Mouse (Mus musculus) MEL (cell line): ENCODE results near the gene Galnt3. TPM values are rescaled to one million over a fixed set of nuclear protein-coding genes. Genes with fewer than 3 reads are reported as not detected.

Experiments used
- DNase-seq: peaks from one replicate; pipeline ENCODE4 v3.0.0; 2011; ENCODE audit warnings: low read depth, low spot score
- H3K27ac ChIP-seq: 2 replicates; pipeline ENCODE4 v1.5.1; 2012; ENCODE audit warnings: low read depth, mild to moderate bottlenecking, control low read depth, low read length, moderate library complexity; ENCODE audit not compliant: control insufficient read depth
- H3K27me3 ChIP-seq, 2 experiments: fragments of 150-350 bp in 1 of 2; sonication (generic) in 1 of 2; 2 replicates each; pipeline ENCODE4 v1.6.1; 2012; ENCODE audit warnings: low read length in 2 of 2, mild to moderate bottlenecking in 2 of 2, improper control_type of control experiment in 1 of 2, moderate library complexity in 1 of 2; ENCODE audit not compliant: insufficient read depth in 2 of 2, control insufficient read depth in 1 of 2
- H3K36me3 ChIP-seq, 2 experiments: 2 replicates each; pipeline ENCODE4 v1.6.1; 2012 to 2014; ENCODE audit warnings: low read length in 2 of 2, improper control_type of control experiment in 1 of 2, inconsistent platforms in 1 of 2, mild to moderate bottlenecking in 1 of 2; ENCODE audit not compliant: insufficient read depth in 2 of 2, control insufficient read depth in 1 of 2
- H3K4me1 ChIP-seq, 2 experiments: fragments of 150-350 bp in 1 of 2; sonication (generic) in 1 of 2; 2 replicates each; pipeline ENCODE4 v1.6.1; 2012; ENCODE audit warnings: low read length in 2 of 2, improper control_type of control experiment in 1 of 2, mild to moderate bottlenecking in 1 of 2; ENCODE audit not compliant: insufficient read depth in 2 of 2, control insufficient read depth in 1 of 2
- H3K4me3 ChIP-seq, 2 experiments: fragments of 150-350 bp in 1 of 2; sonication (generic) in 1 of 2; 2 replicates each; pipeline ENCODE4 v1.5.1; 2012; ENCODE audit warnings: low read depth in 2 of 2, low read length in 2 of 2, mild to moderate bottlenecking in 2 of 2, moderate library complexity in 2 of 2, control low read depth in 1 of 2, improper control_type of control experiment in 1 of 2; ENCODE audit not compliant: control insufficient read depth in 1 of 2, insufficient read depth in 1 of 2
- H3K79me2 ChIP-seq: 2 replicates; pipeline ENCODE4 v1.6.1; 2012; ENCODE audit warnings: mild to moderate bottlenecking, low read length, moderate library complexity; ENCODE audit not compliant: control insufficient read depth, poor library complexity, insufficient read depth
- H3K9ac ChIP-seq: 2 replicates; pipeline ENCODE4 v1.6.1; 2012; ENCODE audit warnings: low read depth, mild to moderate bottlenecking, control low read depth, low read length, moderate library complexity; ENCODE audit not compliant: control insufficient read depth, poor library complexity, severe bottlenecking
- H3K9me3 ChIP-seq: fragments of 150-350 bp; sonication (generic); replicated peaks from 2 replicates; pipeline ENCODE4 v1.6.1; 2012; ENCODE audit warnings: mild to moderate bottlenecking, low read length, improper control_type of control experiment, moderate library complexity; ENCODE audit not compliant: insufficient read depth
- BHLHE40 ChIP-seq: IDR thresholded peaks from 2 replicates; pipeline ENCODE4 v1.6.1; 2012; ENCODE audit warnings: low read depth, mild to moderate bottlenecking, inconsistent platforms, low read length, improper control_type of control experiment, borderline replicate concordance
- E2F4 ChIP-seq: IDR thresholded peaks from 2 replicates; pipeline ENCODE4 v1.6.1; 2011; ENCODE audit warnings: low read depth, low read length, improper control_type of control experiment, borderline replicate concordance
- ETS1 ChIP-seq: IDR thresholded peaks from 2 replicates; pipeline ENCODE4 v1.6.1; 2012; ENCODE audit warnings: low read depth, mild to moderate bottlenecking, inconsistent platforms, low read length, improper control_type of control experiment, moderate library complexity
- GABPA ChIP-seq: IDR thresholded peaks from 2 replicates; pipeline ENCODE4 v1.6.1; 2012; ENCODE audit warnings: low read depth, mild to moderate bottlenecking, inconsistent platforms, low read length, improper control_type of control experiment, moderate library complexity
- JUND ChIP-seq: IDR thresholded peaks from 2 replicates; pipeline ENCODE4 v1.6.1; 2011; ENCODE audit warnings: low read depth, mild to moderate bottlenecking, improper control_type of control experiment, low read length
- KAT2A ChIP-seq: conservative IDR thresholded peaks from 2 replicates; pipeline ENCODE4 v1.6.1; 2012; ENCODE audit warnings: low read depth, low read length, improper control_type of control experiment, inconsistent platforms
- MAFK ChIP-seq: IDR thresholded peaks from 2 replicates; pipeline ENCODE4 v1.6.1; 2011; ENCODE audit warnings: low read depth, mild to moderate bottlenecking, low read length, improper control_type of control experiment, borderline replicate concordance
- MAX ChIP-seq: IDR thresholded peaks from 2 replicates; pipeline ENCODE4 v1.6.1; 2011; ENCODE audit warnings: low read length, improper control_type of control experiment
- MEF2A ChIP-seq: IDR thresholded peaks from 2 replicates; pipeline ENCODE4 v1.6.1; 2014; ENCODE audit warnings: low read depth, mild to moderate bottlenecking, inconsistent platforms, low read length, improper control_type of control experiment; ENCODE audit not compliant: poor library complexity, insufficient replicate concordance, severe bottlenecking; ENCODE audit errors: extremely low read depth
- MXI1 ChIP-seq: IDR thresholded peaks from 2 replicates; pipeline ENCODE4 v1.6.1; 2011; ENCODE audit warnings: mild to moderate bottlenecking, low read depth, low read length, improper control_type of control experiment
- MYB ChIP-seq: IDR thresholded peaks from 2 replicates; pipeline ENCODE4 v1.6.1; 2011; ENCODE audit warnings: mild to moderate bottlenecking, low read depth, low read length, improper control_type of control experiment
- NELFE ChIP-seq: IDR thresholded peaks from 2 replicates; pipeline ENCODE4 v1.6.1; 2011; ENCODE audit warnings: low read depth, low read length, improper control_type of control experiment
- NRF1 ChIP-seq: IDR thresholded peaks from 2 replicates; pipeline ENCODE4 v1.6.1; 2014; ENCODE audit warnings: low read depth, mild to moderate bottlenecking, inconsistent platforms, low read length, improper control_type of control experiment, moderate library complexity; ENCODE audit not compliant: poor library complexity, insufficient read depth, severe bottlenecking
- POLR2A ChIP-seq, 2 experiments: IDR thresholded peaks; 2 replicates each; pipeline ENCODE4 v1.6.1; 2011 to 2012; ENCODE audit warnings: low read length in 2 of 2, mild to moderate bottlenecking in 2 of 2, control low read depth in 1 of 2, improper control_type of control experiment in 1 of 2, low read depth in 1 of 2, moderate library complexity in 1 of 2; ENCODE audit not compliant: control insufficient read depth in 1 of 2, insufficient read depth in 1 of 2, poor library complexity in 1 of 2
- RCOR1 ChIP-seq: IDR thresholded peaks from 2 replicates; pipeline ENCODE4 v1.6.1; 2012; ENCODE audit warnings: low read depth, mild to moderate bottlenecking, inconsistent platforms, low read length, improper control_type of control experiment
- SMC3 ChIP-seq: IDR thresholded peaks from 2 replicates; pipeline ENCODE4 v1.6.1; 2011; ENCODE audit warnings: low read depth, low read length, improper control_type of control experiment
- TBP ChIP-seq: IDR thresholded peaks from 2 replicates; pipeline ENCODE4 v1.8.0; 2011; ENCODE audit warnings: low read depth, low read length, improper control_type of control experiment
- TCF12 ChIP-seq: IDR thresholded peaks from 2 replicates; pipeline ENCODE4 v1.6.1; 2014; ENCODE audit warnings: low read depth, mild to moderate bottlenecking, inconsistent platforms, low read length, improper control_type of control experiment, moderate library complexity
- USF1 ChIP-seq: IDR thresholded peaks from 2 replicates; pipeline ENCODE4 v1.6.1; 2014; ENCODE audit warnings: low read depth, mild to moderate bottlenecking, inconsistent platforms, low read length, improper control_type of control experiment, moderate library complexity
- USF2 ChIP-seq, 2 experiments: IDR thresholded peaks; 2 replicates each; pipeline ENCODE4 v1.6.1; 2011 to 2012; ENCODE audit warnings: improper control_type of control experiment in 2 of 2, low read length in 2 of 2, borderline replicate concordance in 1 of 2, inconsistent platforms in 1 of 2, low read depth in 1 of 2, mild to moderate bottlenecking in 1 of 2; ENCODE audit not compliant: insufficient read depth in 1 of 2
- ZC3H11A ChIP-seq: IDR thresholded peaks from 2 replicates; pipeline ENCODE4 v1.6.1; 2012; ENCODE audit warnings: low read depth, mild to moderate bottlenecking, inconsistent platforms, low read length, improper control_type of control experiment
- ZKSCAN1 ChIP-seq: IDR thresholded peaks from 2 replicates; pipeline ENCODE4 v1.6.1; 2012; ENCODE audit warnings: low read depth, mild to moderate bottlenecking, inconsistent platforms, low read length, improper control_type of control experiment, moderate library complexity
- ZMIZ1 ChIP-seq: IDR thresholded peaks from 2 replicates; pipeline ENCODE4 v1.6.1; 2012; ENCODE audit warnings: low read depth, mild to moderate bottlenecking, inconsistent platforms, low read length, improper control_type of control experiment, moderate library complexity
- polyA plus RNA-seq, 2 experiments: library from polyadenylated mRNA; stranded (reverse) in 1 of 2; unstranded in 1 of 2; fragments of >175 nt in 1 of 2; fragments of >200 nt in 1 of 2; gene quantifications; 2 replicates each; pipeline versions ENCODE4 v1.2.1 to v1.2.4; 2012; ENCODE audit warnings: low replicate concordance in 2 of 2, low read depth in 1 of 2; ENCODE audit not compliant: insufficient read length in 2 of 2, insufficient read depth in 1 of 2, missing spikeins in 1 of 2
- total RNA-seq: library from RNA; depleted of rRNA; stranded (reverse); fragments of 300-350 nt; gene quantifications from 2 replicates; pipeline ENCODE4 v1.2.3, GENCODE M21; 2012

The Galnt3 gene
- total and polyA plus RNA-seq, 3 experiments: not detected

- no peaks in the 10 kb centered on the region for H3K4me1 ChIP-seq
Measured at GRCm38 (mm10) chr2:66142711-66143110, 17.9 kb upstream of the Galnt3 start.

GRCm38 (mm10) chr2:66142268-66142667 is 17.5 kb upstream of the Galnt3 start:
- no peaks in the 10 kb centered on the region for H3K36me3 ChIP-seq
- H3K27ac ChIP-seq: no peak overlapping the region
- no peak for DNase-seq
- H3K4me1 ChIP-seq: no peaks in the 10 kb centered on the region
- H3K79me2 ChIP-seq: no peaks in the 10 kb centered on the region
- no peak overlapping the region for H3K4me3 ChIP-seq
- H3K9ac ChIP-seq: no peak overlapping the region
- no peaks in the 10 kb centered on the region for H3K9me3 ChIP-seq
- no peaks in the 10 kb centered on the region for H3K27me3 ChIP-seq
- TF ChIP-seq BHLHE40 (no peak), ZC3H11A (no peak), USF2 (IDR thresholded peaks at IDR 0.05; ENCODE audit: borderline replicate concordance in 1 of 2, insufficient read depth in 1 of 2, low read depth in 1 of 2, low read length in 2 of 2) (no peak), E2F4 (no peak), USF1 (no peak), ETS1 (no peak), RCOR1 (no peak), MAFK (no peak), JUND (no peak), MAX (no peak), KAT2A (no peak), GABPA (no peak), POLR2A (IDR thresholded peaks at IDR 0.05; ENCODE audit: control insufficient read depth in 1 of 2, insufficient read depth in 1 of 2, low read depth in 1 of 2, low read length in 2 of 2, poor library complexity in 1 of 2) (no peak)

More at GRCm38 (mm10) chr2:66142711-66143110, 17.9 kb upstream of the Galnt3 start:
- H3K9me3 ChIP-seq: no peaks in the 10 kb centered on the region
- H3K9ac ChIP-seq: no peak overlapping the region
- H3K4me3 ChIP-seq: no peak overlapping the region
- no peaks in the 10 kb centered on the region for H3K36me3 ChIP-seq
- H3K79me2 ChIP-seq: no peaks in the 10 kb centered on the region
- TF ChIP-seq ZMIZ1 (no peak), NELFE (no peak), MXI1 (no peak), MYB (no peak), SMC3 (no peak), NRF1 (no peak), TBP (no peak), RCOR1 (no peak), TCF12 (no peak), ZKSCAN1 (no peak), USF2 (IDR thresholded peaks at IDR 0.05; ENCODE audit: borderline replicate concordance in 1 of 2, insufficient read depth in 1 of 2, low read depth in 1 of 2, low read length in 2 of 2) (no peak), POLR2A (IDR thresholded peaks at IDR 0.05; ENCODE audit: control insufficient read depth in 1 of 2, insufficient read depth in 1 of 2, low read depth in 1 of 2, low read length in 2 of 2, poor library complexity in 1 of 2) (no peak), MAX (no peak), MEF2A (no peak), USF1 (no peak)
- no peaks in the 10 kb centered on the region for H3K27me3 ChIP-seq
- H3K27ac ChIP-seq: no peak overlapping the region
- DNase-seq: no peak
